Mouse (Mus musculus) c-Kit-positive CD71-positive TER-119-negative erythroid progenitor cells, embryonic 14.5 days (primary cell): ENCODE data around the gene Mphosph9.
"Not testable (repeated sequence)": the region's sequence is repeated elsewhere in the genome, so short reads cannot be mapped to it uniquely, and the experiment has no call there.

Experiments used
- DNase-seq: peaks from one replicate; pipeline ENCODE4 v3.0.0-alpha.2; 2013; ENCODE audit warnings: low read depth

Mphosph9 gene

DNA sequence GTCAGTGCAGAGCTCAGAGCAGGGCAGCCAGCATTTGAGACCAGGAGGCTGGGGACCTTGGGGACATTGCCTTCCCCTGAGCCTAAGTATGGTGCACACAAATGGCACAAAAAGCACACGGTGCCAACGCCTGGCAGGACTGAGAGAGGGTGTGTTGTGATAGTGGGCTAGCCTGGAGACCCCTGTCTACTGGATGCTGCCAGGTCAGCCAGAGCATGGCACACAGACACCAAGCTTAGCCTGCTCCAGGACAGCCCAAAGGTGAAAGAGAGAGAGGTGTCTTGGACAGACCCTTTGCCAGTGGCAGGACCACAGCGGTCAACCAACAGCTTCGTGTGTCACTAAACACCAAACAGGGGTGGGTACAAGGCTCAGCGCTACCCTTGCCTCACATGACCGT, 93.0 kb downstream of the Mphosph9 start:
- DNase-seq: no peak

GRCm38 (mm10) chr5:124233874-124234661, 93.7 kb downstream of the Mphosph9 start:
- no peak for DNase-seq

GRCm38 (mm10) chr5:124233144-124233465, 94.7 kb downstream of the Mphosph9 start:
- no peak for DNase-seq

DNA sequence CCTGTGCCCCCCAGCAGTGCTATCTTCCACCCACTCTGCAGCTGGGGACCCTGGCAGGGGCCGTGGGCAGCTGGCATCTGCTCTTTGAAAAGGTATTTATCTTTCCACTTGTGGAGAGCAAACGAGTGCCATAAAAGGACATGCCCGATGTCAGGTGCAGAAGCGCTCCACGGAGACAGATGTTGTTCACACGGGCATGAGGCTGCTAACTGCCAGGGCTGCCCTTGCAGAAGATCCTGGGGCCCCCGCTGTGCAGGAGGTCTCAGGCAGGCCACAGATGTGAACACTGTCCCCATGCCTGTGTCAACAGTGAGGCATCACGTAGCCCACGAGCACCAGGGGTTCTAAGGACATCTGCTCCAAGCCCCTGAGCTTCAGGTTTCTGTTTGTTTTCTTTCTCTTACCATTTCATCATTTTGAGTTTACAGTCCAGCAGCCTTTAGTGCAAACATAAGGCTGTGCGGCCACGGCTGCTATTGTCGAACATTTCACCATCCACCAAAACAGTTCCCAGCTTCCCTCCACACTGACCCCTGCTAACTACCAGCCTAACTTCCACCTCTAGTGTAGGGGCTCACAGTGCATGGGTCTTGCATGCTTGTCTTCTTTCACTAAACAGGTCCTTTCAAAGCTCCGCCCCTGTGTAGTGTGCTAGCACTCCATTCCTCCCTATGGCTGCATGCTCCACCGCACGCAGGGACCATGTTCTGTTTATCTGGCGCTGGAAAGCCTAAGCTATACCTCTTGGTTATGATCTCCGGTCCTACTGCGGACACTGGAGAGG, 95.2 kb downstream of the Mphosph9 start:
- no peak for DNase-seq

GRCm38 (mm10) chr5:124230461-124230860, 97.3 kb downstream of the Mphosph9 start:
- no peak for DNase-seq

- DNase-seq: no peak
Measured at GRCm38 (mm10) chr5:124227193-124227592, 100.6 kb downstream of the Mphosph9 start.

GRCm38 (mm10) chr5:124226494-124226893, 101.3 kb downstream of the Mphosph9 start:
- no peak for DNase-seq

DNA sequence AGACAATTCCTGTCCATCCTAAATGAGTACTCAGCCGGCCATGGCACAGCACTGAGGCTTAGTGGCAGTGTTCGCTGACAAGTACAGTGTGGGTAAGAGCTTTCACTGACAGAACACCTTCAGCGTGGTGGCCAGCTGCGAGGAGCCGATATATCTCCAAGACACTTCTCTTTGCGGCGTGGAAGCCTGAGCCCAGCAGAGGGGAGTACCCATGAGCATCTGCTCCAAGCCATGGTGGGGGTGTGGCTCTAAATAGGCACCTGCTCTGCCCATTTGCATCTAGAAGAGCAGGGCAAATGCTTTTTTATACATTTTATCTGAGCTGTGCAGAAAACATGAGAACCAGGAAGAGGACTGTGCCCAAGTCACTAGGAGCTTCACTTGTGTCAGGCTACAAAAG, 101.9 kb downstream of the Mphosph9 start:
- DNase-seq: no peak

GRCm38 (mm10) chr5:124224321-124225092, 103.3 kb downstream of the Mphosph9 start:
- DNase-seq: no peak

GRCm38 (mm10) chr5:124223574-124223973, 104.2 kb downstream of the Mphosph9 start:
- DNase-seq: no peak

GRCm38 (mm10) chr5:124222696-124223095, 105.1 kb downstream of the Mphosph9 start:
- no peak for DNase-seq

DNA sequence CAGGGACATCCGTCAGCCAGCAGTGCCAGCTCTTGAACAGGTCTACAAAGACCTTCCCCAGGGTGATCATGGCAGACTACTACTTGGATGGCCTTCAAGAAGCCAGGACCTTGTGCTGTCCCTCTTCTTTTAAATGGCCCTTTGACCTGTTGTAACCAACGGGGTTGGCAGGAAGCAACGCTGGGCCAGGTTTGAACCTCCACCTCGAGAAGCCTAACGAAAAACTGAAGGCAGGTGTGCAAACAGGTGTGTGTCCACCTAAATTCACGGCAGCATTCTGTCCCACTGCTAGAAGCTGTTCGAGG, 106.1 kb downstream of the Mphosph9 start:
- DNase-seq: no peak

GRCm38 (mm10) chr5:124221037-124221735, 106.6 kb downstream of the Mphosph9 start:
- DNase-seq: no peak

- DNase-seq: no peak
Measured at GRCm38 (mm10) chr5:124220551-124220950, 107.2 kb downstream of the Mphosph9 start.

DNA sequence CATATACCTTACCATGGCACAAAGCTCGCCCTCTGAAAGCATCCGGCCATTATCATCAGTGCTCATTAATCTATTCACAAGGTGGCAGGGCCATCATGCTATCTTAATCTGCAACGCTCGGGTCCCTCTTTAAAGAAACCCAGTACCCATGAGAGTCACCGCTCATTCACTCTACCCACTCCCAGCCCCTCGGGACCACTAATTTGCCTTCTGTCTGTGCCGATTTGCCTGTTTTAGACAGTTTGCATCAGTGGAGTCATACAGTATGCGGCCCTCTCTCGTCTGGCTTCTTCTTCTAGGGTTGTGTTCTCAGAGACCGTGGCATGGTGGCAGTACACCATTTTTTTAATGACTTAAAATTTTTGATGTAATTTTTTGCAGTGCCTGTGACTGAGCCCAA, 108.3 kb downstream of the Mphosph9 start:
- no peak for DNase-seq

- DNase-seq: no peak
Measured at GRCm38 (mm10) chr5:124218986-124219385, 108.8 kb downstream of the Mphosph9 start.

- DNase-seq: no peak
Measured at GRCm38 (mm10) chr5:124217566-124218249, 110.1 kb downstream of the Mphosph9 start.

DNA sequence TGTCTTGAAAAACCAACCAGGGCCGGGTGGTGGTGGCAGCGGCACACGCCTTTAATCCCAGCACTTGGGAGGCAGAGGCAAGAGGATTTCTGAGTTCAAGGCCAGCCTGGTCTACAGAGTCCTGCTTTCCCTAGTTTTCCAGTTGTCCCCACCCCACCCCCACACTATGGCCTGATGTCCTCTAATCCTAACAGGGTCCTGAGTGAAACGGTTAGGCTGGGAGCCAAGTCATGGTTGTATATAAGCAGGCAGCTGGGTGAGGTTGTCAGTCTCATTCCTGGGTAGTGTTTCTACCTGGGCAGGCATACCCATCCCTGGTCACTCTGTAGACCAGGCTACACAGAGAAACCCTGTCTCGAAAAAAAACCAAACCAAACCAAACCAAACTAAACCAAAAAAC, 110.7 kb downstream of the Mphosph9 start:
- DNase-seq: not testable (repeated sequence)

DNA sequence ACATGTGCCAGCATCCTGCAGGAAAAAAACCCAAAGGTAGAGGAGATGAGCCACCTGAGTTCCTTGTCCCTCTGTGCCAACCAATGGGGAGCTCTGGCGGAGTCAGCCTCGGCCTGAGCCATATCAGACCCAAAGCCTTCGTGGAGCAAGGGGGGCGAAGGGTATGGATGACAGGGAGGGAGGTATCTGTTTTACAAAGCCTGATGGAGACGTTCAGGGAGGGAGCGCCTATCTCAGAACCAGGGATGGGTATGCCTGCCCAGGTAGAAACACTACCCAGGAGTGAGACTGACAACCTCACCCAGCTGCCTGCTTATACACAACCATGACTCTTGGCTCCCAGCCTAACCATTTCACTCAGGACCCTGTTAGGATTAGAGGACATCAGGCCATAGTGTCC, 111.4 kb downstream of the Mphosph9 start:
- DNase-seq: no peak

GRCm38 (mm10) chr5:124215647-124216046, 112.1 kb downstream of the Mphosph9 start:
- no peak for DNase-seq

DNA sequence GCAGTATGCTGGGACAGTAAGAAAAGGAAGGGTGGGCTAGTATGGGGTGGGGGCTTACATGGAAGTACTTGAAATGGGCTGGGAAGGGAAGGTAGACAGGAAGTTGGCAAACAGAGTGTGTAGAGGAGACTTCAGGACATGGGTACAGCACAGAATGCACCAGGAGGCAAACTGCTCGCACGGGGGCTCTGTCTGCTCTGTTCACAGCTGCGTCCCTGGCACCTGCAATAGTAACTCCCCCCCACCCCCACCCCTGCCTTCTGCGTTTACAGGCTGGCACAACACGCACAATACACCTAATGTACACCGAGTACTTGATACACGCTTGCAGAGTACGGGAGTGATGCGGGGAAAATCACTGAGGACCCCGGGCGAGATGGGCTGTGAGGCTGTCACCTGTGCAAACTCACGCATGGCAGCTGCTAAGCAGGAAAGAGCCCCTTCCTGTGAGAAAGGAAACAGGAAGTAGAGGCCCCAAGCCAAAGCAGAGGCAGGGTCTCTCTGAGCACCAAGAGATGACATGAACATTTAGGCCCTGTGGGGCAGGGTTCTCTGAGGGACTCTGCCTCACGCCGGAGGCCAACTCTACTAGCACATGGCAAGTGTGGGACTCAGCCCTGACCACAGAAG, 113.1 kb downstream of the Mphosph9 start:
- no peak for DNase-seq
